Mouse (Mus musculus) cerebellum, adult 8-10 months (tissue): ENCODE measurements around the gene Myl6b.
"Not testable (repeated sequence)": the region's sequence is repeated elsewhere in the genome, so short reads cannot be mapped to it uniquely, and the experiment has no call there.

ENCODE experiments used
- DNase-seq: peaks from one replicate; pipeline ENCODE4 v3.0.0; 2022

The Myl6b gene

DNA sequence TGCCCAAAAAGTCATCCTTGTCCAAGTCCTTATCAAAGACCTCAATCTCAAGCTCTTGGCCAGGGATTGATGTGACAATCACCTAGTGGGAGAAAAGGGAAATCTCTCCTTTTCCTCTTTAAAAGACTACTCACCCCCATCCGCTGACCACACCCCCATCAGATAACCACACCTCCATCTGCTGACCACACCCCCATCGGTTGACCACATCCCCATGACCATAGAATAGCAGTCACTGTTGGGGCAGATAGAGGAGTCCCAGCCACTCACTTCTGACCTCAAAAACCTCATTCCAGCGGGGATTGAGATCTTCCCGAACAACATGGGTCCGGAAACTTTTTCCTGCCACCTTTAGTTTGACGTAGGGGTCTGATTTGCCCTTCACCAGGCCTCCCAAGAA lies 18.2 kb upstream of the Myl6b start:
- DNase-seq = no peak

- DNase-seq = no peak
Measured at GRCm38 (mm10) chr10:128516029-128516428, 17.5 kb upstream of the Myl6b start.

- no peak for DNase-seq
Measured at GRCm38 (mm10) chr10:128515044-128515443, 16.6 kb upstream of the Myl6b start.

DNA sequence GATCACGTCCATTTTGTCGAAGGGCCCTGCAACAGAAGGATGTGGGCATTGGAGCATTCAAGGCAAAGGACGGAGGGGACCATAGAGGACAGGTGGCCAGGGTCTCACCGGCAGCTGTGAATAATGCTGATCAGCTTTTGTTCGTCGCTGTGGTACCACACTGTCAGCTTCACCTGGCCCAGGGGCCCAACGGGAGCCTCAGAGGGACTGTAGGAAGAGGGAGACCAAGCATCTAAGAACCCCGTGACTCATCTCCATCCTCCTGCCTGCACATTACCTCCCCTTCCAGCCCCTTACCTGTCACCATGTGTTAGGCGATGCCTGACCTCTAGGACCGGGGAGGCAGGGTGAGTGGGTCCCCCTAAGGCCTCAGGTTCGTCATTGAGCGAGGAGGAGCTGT lies 13.3 kb upstream of the Myl6b start:
- no peak for DNase-seq

GRCm38 (mm10) chr10:128511189-128511588 lies 12.7 kb upstream of the Myl6b start:
- no peak for DNase-seq

DNA sequence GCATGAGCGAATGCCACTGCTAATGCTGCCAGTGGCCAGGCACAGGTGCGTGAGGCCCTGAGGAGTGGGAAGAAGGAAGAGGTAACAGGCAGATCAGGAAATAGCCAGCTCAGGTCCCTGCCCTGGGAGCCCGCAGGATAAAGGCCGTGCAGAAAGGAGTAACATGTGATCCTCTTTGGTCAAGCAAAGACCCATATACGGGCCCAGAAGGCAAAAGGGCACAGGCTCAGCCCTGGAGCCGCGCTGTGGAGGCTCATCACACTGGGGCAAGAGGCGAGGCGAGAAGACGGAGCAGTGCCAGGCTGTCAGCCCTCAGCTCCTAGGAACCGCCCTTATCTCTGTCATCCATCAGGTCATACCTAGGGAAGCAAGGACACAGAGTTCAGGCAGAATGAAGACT lies 11.8 kb upstream of the Myl6b start:
- DNase-seq = no peak

- no peak for DNase-seq
Measured at GRCm38 (mm10) chr10:128509831-128510230, 11.3 kb upstream of the Myl6b start.

GRCm38 (mm10) chr10:128509203-128509602 lies 10.7 kb upstream of the Myl6b start:
- DNase-seq = no peak

- DNase-seq = no peak
Measured at GRCm38 (mm10) chr10:128508260-128508659, 9.8 kb upstream of the Myl6b start.

- no peak for DNase-seq
Measured at GRCm38 (mm10) chr10:128505974-128506373, 7.5 kb upstream of the Myl6b start.

DNA sequence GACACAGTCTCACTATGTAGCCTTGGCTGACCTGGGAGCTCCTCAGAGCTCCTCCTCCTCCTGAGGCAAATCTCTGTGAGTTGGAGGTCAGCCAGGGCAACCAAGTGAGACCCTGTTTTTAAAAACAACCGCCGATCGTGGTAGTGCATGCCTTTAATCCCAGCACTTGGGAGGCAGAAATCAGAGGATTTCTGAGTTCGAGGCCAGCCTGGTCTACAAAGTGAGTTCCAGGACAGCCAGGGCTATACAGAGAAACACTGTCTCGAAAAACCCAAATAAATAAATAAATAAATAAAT lies 6.8 kb upstream of the Myl6b start:
- not testable (repeated sequence) for DNase-seq

DNA sequence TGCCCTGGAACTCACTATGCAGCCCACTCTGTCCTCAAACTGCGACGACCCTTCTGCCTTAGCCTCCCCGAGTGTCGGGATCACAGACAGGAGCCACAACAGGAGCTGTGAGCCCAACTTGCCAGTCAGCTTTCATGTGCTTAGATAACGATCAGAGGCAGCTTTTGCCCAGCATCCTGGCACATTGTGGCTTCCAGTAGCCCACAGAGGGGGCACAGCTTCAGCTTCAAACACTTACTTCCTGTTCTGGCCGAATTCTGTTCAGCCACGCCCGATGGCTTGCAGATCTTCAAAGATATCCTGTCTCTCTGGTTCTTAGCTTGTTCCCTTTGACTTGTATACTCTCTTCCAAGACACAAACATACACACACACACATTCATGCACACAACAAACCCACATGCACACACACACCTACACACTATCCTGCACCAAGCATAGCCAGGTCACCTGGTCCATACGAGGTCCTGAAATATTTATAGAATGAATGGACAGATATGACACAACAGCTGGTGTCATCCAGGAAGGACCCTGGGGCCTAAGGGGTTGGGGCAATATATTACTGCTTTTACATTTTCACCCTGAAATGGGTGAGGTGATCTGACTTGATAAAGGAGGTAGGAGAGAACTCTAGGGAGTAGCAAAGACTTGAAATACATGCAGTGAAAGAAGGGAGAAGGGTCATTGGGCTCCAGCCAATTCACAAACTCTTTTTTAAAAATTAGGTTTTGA lies 6.3 kb upstream of the Myl6b start:
- no peak for DNase-seq

DNA sequence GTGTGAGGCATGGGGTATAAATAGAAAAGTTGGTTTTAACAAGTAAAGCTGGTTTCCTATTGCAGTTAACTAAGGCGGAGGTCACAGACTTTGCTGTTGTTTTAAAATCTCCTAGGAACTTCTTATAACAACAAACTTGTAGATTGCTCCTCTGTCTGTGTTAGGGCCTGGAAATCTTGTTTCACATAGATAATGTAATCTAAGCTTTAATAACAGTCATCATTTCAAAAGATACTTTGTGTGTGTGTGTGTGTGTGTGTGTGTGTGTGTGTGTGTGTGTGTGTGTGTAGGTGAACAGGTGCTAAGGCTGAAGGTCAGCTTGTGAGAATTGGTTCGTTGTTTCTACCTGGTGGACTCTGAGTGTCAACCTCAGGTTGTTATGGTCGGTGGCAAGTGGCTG lies 5.5 kb upstream of the Myl6b start:
- no peak for DNase-seq

DNA sequence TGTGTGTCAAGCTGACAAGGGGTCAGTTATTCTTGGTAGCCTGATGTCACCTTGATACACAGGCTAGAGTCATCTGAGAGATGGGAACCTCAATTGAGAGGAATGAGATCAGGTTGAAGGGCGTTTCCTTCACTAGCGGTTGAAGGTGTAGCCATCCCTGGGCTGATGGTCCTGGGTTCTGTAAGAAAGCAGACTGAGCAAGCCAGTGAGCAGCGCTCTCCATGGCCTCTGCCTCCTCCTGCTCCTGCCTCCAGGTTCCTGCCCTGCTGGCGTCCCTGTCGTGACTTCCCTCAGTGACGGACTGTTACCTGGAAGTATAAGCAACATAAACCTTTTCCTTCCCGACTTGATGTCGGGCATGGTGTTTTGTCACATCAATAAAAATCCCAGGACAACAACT lies 5.0 kb upstream of the Myl6b start:
- no peak for DNase-seq

- no peak for DNase-seq
Measured at GRCm38 (mm10) chr10:128502341-128502740, 3.9 kb upstream of the Myl6b start.

GRCm38 (mm10) chr10:128499116-128499671 lies 709 bp upstream of the Myl6b start:
- DNase-seq = peak; percentile 70

DNA sequence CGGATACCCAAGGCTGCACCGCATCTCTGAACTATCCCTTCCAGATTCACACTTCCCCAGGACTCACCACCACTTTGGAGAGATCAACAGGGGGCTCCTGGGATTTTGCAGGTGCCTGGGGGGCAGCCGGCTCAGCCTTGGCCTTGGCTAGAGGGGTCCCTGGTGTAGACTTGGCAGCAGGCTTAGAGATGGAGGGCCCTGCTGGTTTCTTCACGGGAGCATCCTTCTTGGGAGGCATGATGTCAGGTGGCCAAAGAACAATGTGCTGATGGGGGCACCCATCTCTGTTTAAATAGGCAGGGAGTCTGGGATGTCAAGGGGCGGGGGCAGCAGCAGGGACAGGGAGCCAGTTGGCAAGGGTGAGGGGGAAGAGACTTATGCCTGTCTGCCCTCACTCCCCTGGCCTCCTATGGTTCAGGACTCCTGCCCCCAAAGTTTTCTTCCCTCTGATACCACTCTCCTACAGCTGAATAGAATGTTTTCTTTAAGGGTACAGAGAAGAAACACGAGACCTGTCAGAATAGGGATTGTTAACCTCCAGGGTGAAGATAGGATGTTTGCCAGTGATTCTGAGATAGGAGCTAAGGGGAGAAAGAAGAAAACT lies 1.2 kb downstream of the Myl6b start:
- DNase-seq = no peak

- no peak for DNase-seq
Measured at GRCm38 (mm10) chr10:128496509-128497077, 1.9 kb downstream of the Myl6b start.

DNA sequence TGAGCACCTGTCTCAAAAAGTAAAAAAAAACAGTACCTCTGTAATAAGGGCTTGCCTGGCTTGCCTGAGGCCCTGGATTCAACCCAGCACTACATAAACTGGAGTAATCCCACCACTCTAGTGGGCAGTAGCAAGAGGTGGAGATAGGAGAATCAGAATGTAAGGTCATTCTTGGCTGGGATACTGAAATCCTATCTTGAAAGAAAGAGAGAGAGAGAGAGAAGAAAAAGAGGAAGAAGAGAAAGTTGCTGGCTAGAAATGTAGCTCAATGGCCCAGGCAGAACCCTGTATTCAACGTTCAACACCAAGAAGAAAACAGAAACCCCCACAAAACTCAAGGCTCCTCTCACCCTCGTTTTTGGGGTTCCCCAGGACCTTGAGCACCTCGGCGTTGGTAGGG lies 2.6 kb downstream of the Myl6b start:
- DNase-seq = no peak

DNA sequence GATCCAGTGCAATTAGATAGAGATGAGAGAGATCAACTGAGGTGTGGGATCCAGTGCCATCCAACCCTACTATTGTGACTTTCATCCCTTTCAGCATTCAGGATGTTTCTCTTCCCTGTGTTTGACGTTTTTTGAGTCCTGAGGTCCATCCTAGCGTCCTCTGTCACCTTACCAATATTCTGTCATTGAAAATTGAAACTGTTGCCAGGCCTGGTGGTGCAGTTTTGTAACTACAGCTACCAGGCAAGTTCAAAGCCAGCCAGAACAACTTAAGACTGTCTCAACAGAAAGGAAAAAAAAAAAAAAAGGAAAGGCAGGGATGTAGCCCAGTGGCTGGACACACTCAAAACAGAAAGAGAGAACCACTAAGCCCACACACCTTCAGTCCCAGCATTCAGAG lies 3.2 kb downstream of the Myl6b start:
- no peak for DNase-seq

DNA sequence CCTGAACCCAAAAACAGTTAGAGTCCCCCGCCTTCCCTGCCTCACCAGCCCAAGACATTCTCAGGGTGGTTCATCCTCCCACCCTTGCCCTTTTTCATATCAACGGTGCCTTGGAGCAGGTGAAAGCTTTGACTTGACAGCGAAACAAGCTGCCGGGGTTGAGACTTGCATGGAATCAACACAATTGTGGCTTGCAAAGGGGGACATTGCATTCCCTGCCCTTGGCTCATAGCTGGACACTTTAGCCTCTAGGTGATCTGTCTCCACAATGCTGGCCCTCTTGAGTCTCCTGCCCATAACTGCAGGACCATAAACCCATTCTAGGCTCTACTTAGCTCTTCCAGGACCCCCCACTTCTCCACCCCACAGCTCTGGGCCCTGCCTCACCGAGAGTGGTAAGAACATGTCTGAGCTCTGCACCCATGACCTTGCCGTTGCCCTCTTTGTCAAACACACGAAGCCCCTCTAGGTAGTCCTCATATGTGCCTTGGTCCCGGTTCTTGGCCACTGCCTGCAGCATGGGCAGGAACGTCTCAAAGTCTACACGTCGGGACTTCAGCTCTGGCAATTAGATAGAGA lies 3.7 kb downstream of the Myl6b start:
- no peak for DNase-seq

DNA sequence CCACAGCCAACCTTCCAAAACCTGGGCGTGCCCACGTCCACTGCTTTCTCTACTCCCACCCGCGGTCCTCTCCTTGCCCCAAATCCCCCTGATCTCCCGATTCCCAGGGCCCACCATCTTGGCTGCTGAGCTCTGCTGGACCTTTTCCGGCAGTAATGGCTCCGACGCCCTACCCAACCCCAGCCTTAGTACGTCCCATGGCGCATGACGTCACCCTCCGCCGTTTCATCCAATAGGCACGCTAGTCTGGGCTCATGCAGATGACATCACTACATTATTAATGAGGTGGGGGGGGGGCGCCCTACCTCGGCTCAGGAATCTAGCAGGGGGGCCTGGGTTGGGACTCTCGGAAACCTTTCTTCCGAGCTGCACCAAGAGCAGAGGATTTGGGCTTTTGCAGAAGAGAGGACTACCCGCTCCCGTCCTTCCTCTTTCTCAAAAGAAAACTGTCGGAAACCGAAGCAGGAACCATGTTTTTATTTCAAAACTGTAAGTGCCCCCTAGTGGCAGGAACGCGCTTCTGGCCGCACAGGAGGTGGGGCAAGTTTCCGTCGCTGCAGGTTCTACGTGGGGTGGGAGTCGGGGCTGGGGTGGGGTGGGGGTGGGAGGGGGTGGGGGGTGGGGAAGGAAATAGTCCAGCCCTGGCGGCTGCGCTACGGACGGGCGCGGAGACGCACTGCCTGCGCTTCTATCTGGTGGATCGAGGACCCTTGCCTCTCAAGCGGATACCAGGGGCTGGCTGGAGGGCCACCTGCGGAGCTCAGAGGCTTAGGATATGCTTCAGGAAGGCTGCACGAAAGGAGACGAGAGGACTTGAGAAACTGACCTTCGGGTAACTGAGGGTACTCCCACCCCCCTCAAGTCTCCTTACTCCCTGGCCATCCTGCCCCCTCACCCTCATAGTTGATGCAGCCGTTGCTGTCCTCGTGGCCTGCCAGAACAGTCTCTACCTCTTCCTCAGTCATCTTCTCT lies 4.5 kb downstream of the Myl6b start, which contains the start of gene Myl6:
TSS of gene Myl6 (minus strand) at position 451 of the 972 bp plus-strand sequence.
- peak; percentile 98 for DNase-seq

- no peak for DNase-seq
Measured at GRCm38 (mm10) chr10:128493319-128493694, 5.2 kb downstream of the Myl6b start.
